Mouse (Mus musculus) embryonic facial prominence, embryonic 10.5 days (tissue): ENCODE measurements around the gene Ebf4. TPM values are rescaled to one million over a fixed set of nuclear protein-coding genes. Genes with fewer than 3 reads are reported as not detected.

Experiments used
- DNase-seq: peaks from one replicate; pipeline ENCODE4 v3.0.0-alpha.2; 2017; ENCODE audit warnings: low spot score
- H3K27ac ChIP-seq: fragments of 300-500 bp; sonication (generic); replicated peaks from 2 replicates; pipeline ENCODE4 v1.5.1; 2016; ENCODE audit warnings: mild to moderate bottlenecking
- H3K27me3 ChIP-seq: fragments of 300-500 bp; sonication (generic); replicated peaks from 2 replicates; pipeline ENCODE4 v1.6.1; 2016; ENCODE audit warnings: low read depth, mild to moderate bottlenecking; ENCODE audit not compliant: poor library complexity, severe bottlenecking
- H3K36me3 ChIP-seq: fragments of 300-500 bp; sonication (generic); replicated peaks from 2 replicates; pipeline ENCODE4 v1.6.1; 2016; ENCODE audit warnings: mild to moderate bottlenecking, moderate library complexity
- H3K4me1 ChIP-seq: fragments of 300-500 bp; sonication (generic); 2 replicates; pipeline ENCODE4 v1.6.1; 2016
- H3K4me3 ChIP-seq: fragments of 300-500 bp; sonication (generic); 2 replicates; pipeline ENCODE4 v1.5.1; 2016; ENCODE audit warnings: mild to moderate bottlenecking, moderate library complexity
- H3K9me3 ChIP-seq: fragments of 300-500 bp; sonication (generic); 2 replicates; pipeline ENCODE4 v1.6.1; 2016; ENCODE audit warnings: mild to moderate bottlenecking
- WGBS: fragments of 180-500 bp; shearing (Covaris S2); methylation state at CpG from one replicate; pipeline ENCODE4 v1.1.7; 2016; 5-methylcytosine and 5-hydroxymethylcytosine counted together
- polyA plus RNA-seq: library from polyadenylated mRNA; unstranded; fragments of >200 nt; fragmentation: Nextera tagmentation; extraction: Ambion mirVana; gene quantifications from 2 replicates; pipeline ENCODE4 v1.2.1, GENCODE M21; 2016

The Ebf4 gene
- 0.80 and 0.82 TPM in 2 replicates for polyA plus RNA-seq

DNA sequence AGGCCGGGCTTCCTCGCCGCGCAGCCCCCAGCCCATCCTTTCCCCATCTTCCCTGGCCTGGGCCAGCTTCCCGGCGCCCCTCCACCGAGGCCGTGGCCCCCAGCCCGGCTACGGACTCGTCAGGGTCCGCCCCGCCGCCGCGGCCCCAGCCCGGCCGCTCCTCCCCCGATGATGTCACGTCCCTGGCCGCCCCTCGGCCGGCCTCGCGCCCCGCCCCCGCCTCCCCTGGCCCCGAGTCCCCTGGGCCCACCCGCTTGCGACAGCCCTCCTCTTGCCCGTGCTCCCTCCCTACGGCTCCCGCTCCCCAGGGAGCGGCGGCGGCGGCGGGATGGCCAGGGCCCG is at the start of gene Ebf4:
Gene Ebf4 (plus strand): TSS at position 234 of the 342 bp plus-strand sequence.
- Histone ChIP-seq H3K27ac (peak within 1 kb of the TSS; percentile 83), H3K4me3 (peak within 1 kb of the TSS; percentile 77), H3K36me3 (peaks cover 7% of the 10 kb centered on the region; the same call in 1 of the 2 replicates), H3K9me3 (no peaks in the 10 kb centered on the region), H3K4me1 (peaks cover 57% of the 10 kb centered on the region), H3K27me3 (peaks cover 76% of the 10 kb centered on the region)
- WGBS, result under 1% methylated on average over 38 of the region's 39 CpGs
- DNase-seq, result peak; percentile 88

DNA sequence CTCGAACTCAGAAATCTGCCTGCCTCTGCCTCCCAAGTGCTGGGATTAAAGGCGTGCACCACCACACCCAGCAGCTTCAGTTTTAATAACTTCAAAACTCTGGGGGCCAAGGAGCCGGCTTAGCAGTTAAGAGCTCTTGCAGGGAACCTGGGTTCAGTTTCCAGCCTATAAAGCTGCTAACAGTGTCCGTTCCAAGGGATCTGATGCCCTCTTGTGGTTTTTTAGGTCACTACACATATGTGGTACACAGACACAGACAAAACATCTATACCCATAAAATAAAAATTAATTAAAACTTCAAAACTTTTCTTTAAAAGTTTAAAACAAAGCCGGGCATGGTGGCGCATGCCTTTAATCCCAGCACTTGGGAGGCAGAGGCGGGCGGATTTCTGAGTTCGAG is 48.1 kb upstream of the Ebf4 start:
- WGBS, result 46% methylated on average over 9 of the region's 9 CpGs
- Histone ChIP-seq H3K27me3 (no peaks in the 10 kb centered on the region), H3K9me3 (no peaks in the 10 kb centered on the region), H3K36me3 (no peaks in the 10 kb centered on the region), H3K27ac (no peak overlapping the region), H3K4me1 (no peaks in the 10 kb centered on the region), H3K4me3 (no peak overlapping the region)
- peak; percentile 22 for DNase-seq

DNA sequence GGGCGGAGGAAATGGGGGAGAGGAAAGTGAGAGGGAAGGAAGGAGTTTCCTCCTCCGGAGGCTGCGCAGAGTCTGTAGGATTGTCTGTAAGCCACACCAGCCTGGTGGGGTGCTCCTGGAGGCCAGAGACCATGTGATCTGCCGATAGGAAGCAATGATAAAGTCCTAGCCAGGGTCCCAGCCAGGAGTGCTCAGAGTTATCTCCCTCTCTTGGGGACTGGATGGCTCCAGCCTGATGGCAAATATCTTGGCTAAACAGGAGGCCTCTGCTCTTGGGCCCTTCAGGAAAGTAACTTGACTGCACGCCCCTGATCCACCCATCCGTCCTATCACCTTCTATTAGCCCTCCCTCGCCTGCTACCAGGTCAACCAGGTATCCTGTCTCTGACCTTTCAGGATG is 46.7 kb upstream of the Ebf4 start:
- WGBS, result 76% methylated on average over 7 of the region's 7 CpGs
- Histone ChIP-seq H3K4me3 (no peak overlapping the region), H3K4me1 (no peaks in the 10 kb centered on the region), H3K9me3 (no peaks in the 10 kb centered on the region), H3K27ac (no peak overlapping the region), H3K36me3 (no peaks in the 10 kb centered on the region), H3K27me3 (no peaks in the 10 kb centered on the region)
- DNase-seq, result no peak

DNA sequence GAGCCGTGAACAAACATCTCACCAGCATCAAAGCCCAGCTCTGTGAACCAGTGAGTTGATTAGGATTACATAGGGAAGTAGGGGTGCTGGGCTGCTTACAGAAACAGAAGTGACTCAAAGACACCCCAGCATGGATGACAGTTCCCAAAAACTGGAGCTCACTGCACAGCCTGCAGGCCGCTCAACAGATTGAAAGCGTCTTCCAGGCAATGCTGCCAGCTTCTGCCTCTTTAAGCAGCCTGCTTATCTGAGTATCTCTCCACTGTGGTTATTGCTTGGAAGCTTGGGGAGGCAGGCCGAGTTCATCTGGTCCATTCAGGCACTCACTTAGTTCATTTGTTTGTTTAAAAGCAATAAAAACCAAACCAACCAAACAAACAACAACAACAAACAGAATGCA is 38.2 kb upstream of the Ebf4 start:
- H3K36me3 ChIP-seq, result no peaks in the 10 kb centered on the region
- no peak for DNase-seq
- no peak overlapping the region for H3K27ac ChIP-seq
- H3K9me3 ChIP-seq, result no peaks in the 10 kb centered on the region
- no peaks in the 10 kb centered on the region for H3K27me3 ChIP-seq
- H3K4me1 ChIP-seq, result no peaks in the 10 kb centered on the region
- 83% methylated on average over 4 of the region's 4 CpGs for WGBS
- no peak overlapping the region for H3K4me3 ChIP-seq

DNA sequence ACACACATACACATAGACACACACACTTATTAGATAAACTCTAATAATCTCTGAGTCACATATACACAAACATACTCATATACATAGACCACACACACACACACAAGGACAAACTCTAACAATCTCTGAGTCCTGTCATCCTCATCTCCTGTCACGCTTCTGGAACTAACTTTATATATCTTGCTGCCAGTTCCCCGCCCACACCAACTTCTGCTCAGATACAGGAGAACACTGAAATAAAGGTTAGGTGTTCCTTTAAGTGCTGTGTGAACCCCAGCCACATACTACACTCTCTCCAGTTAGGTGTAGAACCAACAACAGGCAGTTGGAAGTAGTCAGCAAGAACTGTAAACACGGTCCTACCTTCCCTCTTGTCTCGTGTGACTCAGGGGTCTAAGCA is 34.1 kb upstream of the Ebf4 start:
- Histone ChIP-seq H3K36me3 (no peaks in the 10 kb centered on the region), H3K27ac (no peak overlapping the region), H3K27me3 (no peaks in the 10 kb centered on the region), H3K9me3 (no peaks in the 10 kb centered on the region), H3K4me3 (no peak overlapping the region), H3K4me1 (no peaks in the 10 kb centered on the region)
- WGBS, result 87% methylated on average over 4 of the region's 4 CpGs
- no peak for DNase-seq

DNA sequence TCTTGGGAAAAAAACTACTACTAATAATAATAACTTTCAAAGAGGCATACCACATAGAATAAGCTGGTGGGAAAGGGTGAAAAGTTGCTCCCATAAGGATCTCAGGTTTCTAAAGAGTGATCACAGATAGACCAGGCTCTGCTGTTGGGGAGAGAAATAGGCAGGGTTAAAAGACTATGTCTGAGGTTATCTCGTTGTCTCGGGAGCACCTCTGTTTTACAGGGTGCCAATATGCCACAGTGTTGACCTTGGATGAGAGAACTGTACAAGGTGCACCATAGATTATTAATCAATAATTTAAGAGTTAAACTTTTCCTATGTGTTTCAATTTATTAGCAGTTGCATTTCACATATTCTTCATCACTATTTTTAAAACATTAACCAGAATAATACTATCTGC is 33.1 kb upstream of the Ebf4 start:
- Histone ChIP-seq H3K27me3 (no peaks in the 10 kb centered on the region), H3K4me3 (no peak overlapping the region), H3K4me1 (no peaks in the 10 kb centered on the region), H3K27ac (no peak overlapping the region), H3K9me3 (no peaks in the 10 kb centered on the region), H3K36me3 (no peaks in the 10 kb centered on the region)
- WGBS, result 86% methylated on average over 2 of the region's 2 CpGs
- no peak for DNase-seq

DNA sequence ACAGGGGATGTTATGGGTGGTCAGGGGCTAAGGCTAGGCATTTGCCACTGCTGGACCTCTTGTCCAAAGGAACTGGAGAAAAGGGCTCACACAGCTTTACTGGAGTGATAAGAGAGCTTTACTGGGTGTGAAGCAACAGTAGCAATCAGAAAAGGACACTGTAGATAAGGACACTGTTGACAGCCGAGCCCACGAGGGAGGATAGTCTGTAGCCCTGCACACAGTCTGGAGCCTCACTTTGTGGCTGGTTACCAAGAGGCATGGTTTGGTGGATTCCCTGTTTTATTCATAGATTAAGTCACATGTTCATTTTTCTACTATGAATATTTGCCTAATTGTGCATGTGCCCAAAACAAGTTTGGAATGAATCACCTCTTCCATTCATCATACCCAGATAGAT is 32.6 kb upstream of the Ebf4 start:
- no peaks in the 10 kb centered on the region for H3K27me3 ChIP-seq
- no peak for DNase-seq
- H3K4me3 ChIP-seq, result no peak overlapping the region
- H3K27ac ChIP-seq, result no peak overlapping the region
- H3K4me1 ChIP-seq, result no peaks in the 10 kb centered on the region
- H3K36me3 ChIP-seq, result no peaks in the 10 kb centered on the region
- WGBS, result 84% methylated on average over 2 of the region's 2 CpGs
- no peaks in the 10 kb centered on the region for H3K9me3 ChIP-seq

DNA sequence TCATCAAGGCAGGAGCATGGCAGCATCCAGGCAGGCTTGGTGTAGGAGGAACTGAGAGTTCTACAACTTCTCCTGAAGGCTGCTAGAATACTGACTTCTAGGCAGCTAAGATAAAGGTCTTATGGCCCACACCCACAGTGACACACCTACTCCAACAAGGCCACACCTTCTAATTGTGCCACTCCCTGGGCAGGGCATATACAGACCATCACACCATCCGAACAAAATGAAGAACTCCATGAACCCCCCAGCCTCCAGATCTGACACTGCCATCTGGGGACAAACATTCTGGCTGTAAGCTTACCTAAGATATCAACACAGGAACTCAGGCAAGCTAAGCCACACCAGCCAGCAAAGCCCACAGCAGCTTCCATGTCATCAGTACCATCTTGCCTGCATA is 29.4 kb upstream of the Ebf4 start:
- no peak overlapping the region for H3K27ac ChIP-seq
- no peaks in the 10 kb centered on the region for H3K4me1 ChIP-seq
- no peaks in the 10 kb centered on the region for H3K36me3 ChIP-seq
- WGBS, result 91% methylated on average over 1 of the region's 1 CpGs
- DNase-seq, result no peak
- H3K27me3 ChIP-seq, result no peaks in the 10 kb centered on the region
- no peaks in the 10 kb centered on the region for H3K9me3 ChIP-seq
- no peak overlapping the region for H3K4me3 ChIP-seq

DNA sequence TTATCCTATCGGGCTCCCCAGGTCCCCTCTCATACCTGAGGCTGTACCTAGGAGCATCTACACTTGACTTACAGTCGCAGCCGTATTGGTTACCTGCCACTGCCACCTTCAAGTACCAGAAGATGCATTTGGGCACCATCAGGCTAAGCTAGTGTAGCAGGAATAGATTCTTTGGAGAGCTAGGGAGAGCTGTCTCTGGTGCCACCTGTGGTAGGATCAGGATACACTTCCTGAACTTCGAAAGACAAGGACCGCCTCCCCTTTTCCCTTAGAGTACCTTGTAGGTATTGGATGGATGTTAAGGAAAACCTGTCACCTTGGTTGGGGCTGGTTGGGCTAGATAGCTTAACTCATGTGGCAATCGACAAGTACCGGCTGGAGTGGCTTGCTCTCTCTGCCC is 26.9 kb upstream of the Ebf4 start:
- Histone ChIP-seq H3K4me1 (peaks cover 3% of the 10 kb centered on the region), H3K9me3 (no peaks in the 10 kb centered on the region), H3K27ac (no peak overlapping the region), H3K27me3 (no peaks in the 10 kb centered on the region), H3K4me3 (no peak overlapping the region), H3K36me3 (no peaks in the 10 kb centered on the region)
- WGBS, result 69% methylated on average over 7 of the region's 7 CpGs
- DNase-seq, result no peak

DNA sequence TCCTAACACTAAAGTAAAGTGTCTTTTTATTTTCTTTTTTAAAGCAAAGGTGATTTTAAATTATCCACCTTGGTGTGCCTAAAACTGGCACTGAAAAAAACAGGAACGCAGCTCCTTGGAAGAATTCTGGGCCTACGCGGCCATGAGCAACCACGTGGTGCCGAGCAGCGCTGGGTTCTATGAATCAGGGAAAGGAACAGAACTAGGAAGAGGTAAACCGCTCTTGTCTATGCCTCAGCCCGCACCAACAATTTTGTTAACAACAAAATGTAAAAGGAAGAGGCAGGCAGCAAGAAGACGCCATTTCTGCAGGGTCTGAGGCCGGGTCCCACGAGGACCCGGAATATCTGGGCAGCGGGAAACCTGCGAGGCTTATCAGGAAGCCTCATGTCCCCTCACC is 21.2 kb upstream of the Ebf4 start:
- Histone ChIP-seq H3K4me1 (peaks cover 28% of the 10 kb centered on the region), H3K4me3 (peak overlapping the region; percentile 93), H3K9me3 (no peaks in the 10 kb centered on the region), H3K27ac (peak overlapping the region; percentile 98), H3K36me3 (peaks cover 39% of the 10 kb centered on the region), H3K27me3 (no peaks in the 10 kb centered on the region)
- DNase-seq, result no peak
- 2% methylated on average over 14 of the region's 14 CpGs for WGBS

DNA sequence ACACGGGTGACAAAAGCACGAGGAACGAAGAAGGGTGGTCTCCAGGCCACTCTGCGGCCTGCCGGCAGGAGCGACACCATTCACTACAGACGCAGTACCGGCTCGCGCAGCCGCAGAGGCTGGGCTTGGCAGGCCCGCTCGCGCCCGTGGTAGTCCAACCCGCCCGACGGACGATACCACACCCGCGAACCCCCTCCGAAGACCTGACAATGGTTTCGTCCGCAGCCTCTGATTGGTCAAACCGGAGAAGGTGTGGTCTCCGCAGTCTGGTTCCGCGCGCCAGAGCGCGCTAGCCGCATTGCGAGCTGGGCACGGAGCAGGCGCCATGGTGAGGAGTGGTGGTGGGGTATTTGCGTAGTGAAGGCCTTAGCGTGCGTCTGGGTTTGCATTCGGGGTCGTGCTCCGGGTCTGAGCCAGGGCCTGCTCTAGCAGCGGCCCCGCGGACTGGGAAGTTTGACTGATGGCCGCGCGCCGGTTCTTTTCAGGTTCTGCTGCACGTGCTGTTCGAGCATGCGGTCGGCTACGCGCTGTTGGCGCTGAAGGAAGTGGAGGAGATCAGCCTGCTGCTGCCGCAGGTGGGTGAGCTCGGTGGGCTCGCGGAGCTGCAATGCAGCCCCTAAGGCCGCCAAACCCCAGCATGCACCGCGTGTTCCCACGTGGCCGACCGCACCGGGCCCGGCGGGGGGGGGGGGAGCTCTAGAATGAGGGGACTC is 20.7 kb upstream of the Ebf4 start, which contains the start of gene Nop56:
Gene Nop56 (plus strand): TSS at position 282 of the 713 bp plus-strand sequence.
- H3K27ac ChIP-seq, result peak within 1 kb of the TSS; percentile 98
- peaks cover 28% of the 10 kb centered on the region for H3K4me1 ChIP-seq
- H3K4me3 ChIP-seq, result peak within 1 kb of the TSS; percentile 93
- DNase-seq, result peak; percentile 99
- H3K9me3 ChIP-seq, result no peaks in the 10 kb centered on the region
- peaks cover 43% of the 10 kb centered on the region for H3K36me3 ChIP-seq
- no peaks in the 10 kb centered on the region for H3K27me3 ChIP-seq
- WGBS, result under 1% methylated on average over 68 of the region's 68 CpGs

DNA sequence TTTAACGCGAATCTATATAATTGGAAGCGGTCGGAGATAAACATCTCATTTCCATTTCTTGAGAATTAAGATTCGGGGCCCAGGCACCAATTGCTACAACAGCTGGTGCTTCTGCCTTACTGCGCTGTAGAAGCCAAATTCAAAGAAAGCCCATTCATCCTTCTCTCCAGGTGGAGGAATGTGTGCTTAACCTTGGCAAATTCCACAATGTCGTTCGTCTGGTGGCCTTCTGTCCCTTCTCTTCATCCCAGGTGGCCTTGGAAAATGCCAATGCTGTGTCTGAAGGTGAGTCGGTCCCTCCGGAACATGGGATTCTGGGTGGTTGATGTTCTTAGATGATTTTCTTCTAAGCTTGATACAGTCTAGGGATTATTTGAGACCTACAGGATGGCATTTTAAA is 20.1 kb upstream of the Ebf4 start:
- H3K27ac ChIP-seq, result peak overlapping the region; percentile 98
- no peaks in the 10 kb centered on the region for H3K9me3 ChIP-seq
- peak overlapping the region; percentile 93 for H3K4me3 ChIP-seq
- H3K27me3 ChIP-seq, result no peaks in the 10 kb centered on the region
- under 1% methylated on average over 10 of the region's 10 CpGs for WGBS
- H3K4me1 ChIP-seq, result peaks cover 28% of the 10 kb centered on the region
- H3K36me3 ChIP-seq, result peaks cover 48% of the 10 kb centered on the region
- no peak for DNase-seq

DNA sequence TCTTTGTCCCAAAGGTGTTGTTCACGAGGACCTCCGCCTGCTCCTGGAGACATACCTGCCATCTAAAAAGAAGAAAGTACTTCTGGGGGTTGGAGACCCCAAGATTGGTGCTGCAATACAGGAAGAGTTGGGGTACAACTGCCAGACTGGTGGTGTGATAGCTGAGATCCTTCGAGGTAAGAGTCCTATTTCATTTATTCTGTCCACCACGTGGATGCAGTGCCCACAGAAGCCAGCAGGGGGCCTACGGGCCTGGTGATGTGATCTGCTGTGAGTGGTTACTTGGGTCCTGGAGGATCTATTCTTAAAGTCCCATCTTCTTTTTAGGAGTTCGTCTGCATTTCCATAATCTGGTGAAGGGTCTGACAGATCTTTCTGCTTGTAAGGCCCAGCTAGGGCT is 19.3 kb upstream of the Ebf4 start:
- H3K27me3 ChIP-seq, result no peaks in the 10 kb centered on the region
- 41% methylated on average over 6 of the region's 6 CpGs for WGBS
- H3K4me3 ChIP-seq, result peak overlapping the region; percentile 93
- H3K4me1 ChIP-seq, result peaks cover 28% of the 10 kb centered on the region
- peaks cover 56% of the 10 kb centered on the region for H3K36me3 ChIP-seq
- H3K9me3 ChIP-seq, result no peaks in the 10 kb centered on the region
- H3K27ac ChIP-seq, result 0 out of 2 replicates have a peak overlapping the region, but pooled peaks have one; percentile 98
- DNase-seq, result peak; percentile 86
